Comparison of ENCODE assay signal across 19 mouse cellular contexts in genomic region chr8:110485234-110485633, GRCm38 (mm10).
A peak's percentile ranks its signal among the peaks of the same experiment; 100 is the strongest.
DNase-seq lines count a peak whose midpoint lies in the region; ATAC-seq and TF ChIP-seq lines count a peak whose summit lies in the region.
"Had no signal": no experiment of that assay in that cellular context is flagged by ENCODE, and none has a peak within 500 bp of the region (broad histone marks: within the 10 kb centered on the region; RNA-seq: fewer than 3 reads in every experiment).

No protein-coding gene starts in this region.

- no peak for DNase-seq in lung, adult 2 months
- peak; percentile 49 for DNase-seq in lung, postnatal 14 days
- peak; percentile 32 for DNase-seq in lung, postnatal 36 days
- no peak for DNase-seq in kidney, adult 11 months
- DNase-seq in kidney, postnatal 4 days: no peak
- no peak for DNase-seq in right cerebral cortex, postnatal 25 days
- DNase-seq: adrenal gland, adult 2 months; adrenal gland, postnatal 10 days; adrenal gland, postnatal 25 days; cerebellum, adult 11 months; cerebellum, adult 18-20 months; cerebellum, adult 9-10 months; cerebellum, postnatal 10 days; cerebellum, postnatal 25 days had no signal

- peaks cover 3% of the 10 kb centered on the region; the same call in 1 of the 2 replicates for H3K9me3 ChIP-seq in lung, embryonic 16.5 days (ENCODE audit: control insufficient read depth, low read length)
- H3K9me3 ChIP-seq: embryonic facial prominence, embryonic 12.5 days; forebrain, embryonic 13.5 days; forebrain, embryonic 15.5 days had no signal

- H3K27me3 ChIP-seq in lung, embryonic 16.5 days (ENCODE audit: control insufficient read depth, insufficient read depth, low read depth, low read length): no peaks in the 10 kb centered on the region
- H3K27me3 ChIP-seq: embryonic facial prominence, embryonic 12.5 days; forebrain, embryonic 13.5 days; forebrain, embryonic 15.5 days had no signal

- H3K4me1 ChIP-seq in lung, embryonic 16.5 days (replicated peaks; ENCODE audit: control insufficient read depth, insufficient read depth, low read length): no peaks in the 10 kb centered on the region
- no peaks in the 10 kb centered on the region for H3K4me1 ChIP-seq in lung, adult 2 months (ENCODE audit: control insufficient read depth, insufficient read depth, low read length)

- no peak overlapping the region for H3K4me3 ChIP-seq in lung, embryonic 16.5 days (ENCODE audit: low read length)
- H3K4me3 ChIP-seq in lung, adult 2 months (replicated peaks; ENCODE audit: extremely low read depth, low read depth, low read length): no peak overlapping the region
- H3K4me3 ChIP-seq: embryonic facial prominence, embryonic 10.5 days; embryonic facial prominence, embryonic 12.5 days; forebrain, embryonic 13.5 days; forebrain, embryonic 15.5 days had no signal

- TF ChIP-seq CTCF in lung, adult 2 months (IDR thresholded peaks at IDR 0.05; ENCODE audit: insufficient read depth, low read length): no peak

- 80% methylated on average over 13 of the region's 13 CpGs for WGBS in lung, embryonic 16.5 days
- 83% methylated on average over 13 of the region's 13 CpGs for WGBS in lung, adult 2 months

- no peak overlapping the region for H3K9ac ChIP-seq in lung, embryonic 16.5 days (ENCODE audit: low read length)
- H3K9ac ChIP-seq: embryonic facial prominence, embryonic 12.5 days; forebrain, embryonic 13.5 days; forebrain, embryonic 15.5 days had no signal

- no peak overlapping the region for H3K4me2 ChIP-seq in lung, embryonic 16.5 days (ENCODE audit: low read depth, low read length)
- H3K4me2 ChIP-seq: embryonic facial prominence, embryonic 12.5 days; forebrain, embryonic 13.5 days; forebrain, embryonic 15.5 days had no signal

- no peak for TF ChIP-seq POLR2A in lung, adult 2 months (IDR thresholded peaks at IDR 0.05; ENCODE audit: borderline replicate concordance, extremely low read depth, low read depth, low read length)

- peak; percentile 61; the same call in 1 of the 2 replicates for ATAC-seq in lung, embryonic 16.5 days (ENCODE audit: low read depth)
- ATAC-seq: forebrain, embryonic 13.5 days; forebrain, embryonic 15.5 days had no signal

- H3K36me3 ChIP-seq in lung, embryonic 16.5 days (ENCODE audit: control insufficient read depth, insufficient read depth, low read length): no peaks in the 10 kb centered on the region
- H3K36me3 ChIP-seq: embryonic facial prominence, embryonic 10.5 days; embryonic facial prominence, embryonic 12.5 days; forebrain, embryonic 15.5 days had no signal

- H3K27ac ChIP-seq in lung, embryonic 16.5 days (ENCODE audit: low read length): no peak overlapping the region
- H3K27ac ChIP-seq: embryonic facial prominence, embryonic 10.5 days; embryonic facial prominence, embryonic 12.5 days; forebrain, embryonic 13.5 days; forebrain, embryonic 15.5 days had no signal

Comparison
In these comparisons a context has a peak if more than half of its experiments do, and no peak if none do; other contexts are left out.
1. DNase-seq: peak in lung, postnatal 14 days (single experiment) and lung, postnatal 36 days (single experiment); none in lung, adult 2 months (single experiment), kidney, adult 11 months (single experiment), kidney, postnatal 4 days (0 of 2) and right cerebral cortex, postnatal 25 days (single experiment).